Mouse (Mus musculus) fat pad, adult 2 months (tissue): ENCODE data around the gene Ddx60.
"Not testable (repeated sequence)": the region's sequence is repeated elsewhere in the genome, so short reads cannot be mapped to it uniquely, and the experiment has no call there.

ENCODE experiments used
- DNase-seq: peaks from one replicate; pipeline ENCODE4 v3.0.0-alpha.2; 2011; ENCODE audit warnings: low read depth, low spot score; ENCODE audit errors: extremely low read depth

The Ddx60 gene

GRCm38 (mm10) chr8:61927777-61928494 is at the start of gene Ddx60:
Gene Ddx60, plus strand, starts transcription at chr8:61928087.
- no peak for DNase-seq

GRCm38 (mm10) chr8:61894062-61894461 is 33.8 kb upstream of the Ddx60 start:
- no peak for DNase-seq

- DNase-seq: no peak
These were observed 31.1 kb upstream of the Ddx60 start for GRCm38 (mm10) chr8:61896742-61897141.

- no peak for DNase-seq
These were observed 30.5 kb upstream of the Ddx60 start for GRCm38 (mm10) chr8:61897402-61897801.

- no peak for DNase-seq
These were observed 26.7 kb upstream of the Ddx60 start for GRCm38 (mm10) chr8:61901028-61901717.

- no peak for DNase-seq
These were observed 25.4 kb upstream of the Ddx60 start, which contains the start of gene Palld for GRCm38 (mm10) chr8:61902521-61902920. Gene Palld, minus strand, starts transcription at chr8:61902690.

- DNase-seq: no peak
These were observed 19.3 kb upstream of the Ddx60 start for GRCm38 (mm10) chr8:61908303-61909215.

- DNase-seq: no peak
These were observed 18.6 kb upstream of the Ddx60 start for GRCm38 (mm10) chr8:61909313-61909712.

GRCm38 (mm10) chr8:61912817-61913216 is 15.1 kb upstream of the Ddx60 start:
- no peak for DNase-seq

- no peak for DNase-seq
These were observed 13.9 kb upstream of the Ddx60 start for GRCm38 (mm10) chr8:61913957-61914356.

GRCm38 (mm10) chr8:61917287-61917686 is 10.6 kb upstream of the Ddx60 start:
- DNase-seq: no peak

- no peak for DNase-seq
These were observed 8.6 kb upstream of the Ddx60 start for GRCm38 (mm10) chr8:61919145-61919788.

- DNase-seq: no peak
These were observed 7.5 kb upstream of the Ddx60 start for GRCm38 (mm10) chr8:61920389-61920788.

GRCm38 (mm10) chr8:61921454-61922054 is 6.3 kb upstream of the Ddx60 start:
- DNase-seq: no peak

- no peak for DNase-seq
These were observed 3.4 kb upstream of the Ddx60 start for GRCm38 (mm10) chr8:61924518-61924917.

- DNase-seq: no peak
These were observed 5.4 kb downstream of the Ddx60 start for GRCm38 (mm10) chr8:61933243-61933642.

GRCm38 (mm10) chr8:61937576-61937975 is 9.7 kb downstream of the Ddx60 start:
- no peak for DNase-seq

GRCm38 (mm10) chr8:61964591-61965375 is 36.9 kb downstream of the Ddx60 start:
- not testable (repeated sequence) for DNase-seq

GRCm38 (mm10) chr8:61969581-61969980 is 41.7 kb downstream of the Ddx60 start:
- DNase-seq: no peak

- no peak for DNase-seq
These were observed 57.1 kb downstream of the Ddx60 start for GRCm38 (mm10) chr8:61984941-61985340.
